Mouse (Mus musculus) olfactory bulb, adult 2 months (tissue): ENCODE results near the gene Arpc4.

Experiments used
- CTCF ChIP-seq: fragments of 200-500 bp; IDR thresholded peaks from 2 replicates; pipeline ENCODE4 v1.5.1; 2012; ENCODE audit warnings: low read depth, mild to moderate bottlenecking, low read length, moderate library complexity; ENCODE audit not compliant: insufficient read depth
- POLR2A ChIP-seq: fragments of 200-500 bp; IDR thresholded peaks from 2 replicates; pipeline ENCODE4 v1.6.1; 2012; ENCODE audit warnings: mild to moderate bottlenecking, low read depth, low read length, moderate library complexity; ENCODE audit not compliant: insufficient read depth

GRCm38 (mm10) chr6:113428006-113428405, 50.1 kb downstream of the Arpc4 start:
- TF ChIP-seq CTCF (no peak), POLR2A (no peak)
